Mouse (Mus musculus) frontal cortex, adult 2 months (tissue): ENCODE measurements around the gene Ttc9. TPM values are rescaled to one million over a fixed set of nuclear protein-coding genes. Genes with fewer than 3 reads are reported as not detected.

Experiments used
- DNase-seq, 2 experiments: peaks; one replicate each; pipeline ENCODE4 v3.0.0; 2022; ENCODE audit warnings: low spot score in 1 of 2; ENCODE audit errors: extremely low spot score in 1 of 2
- polyA plus RNA-seq: library from polyadenylated mRNA; depleted of rRNA; stranded (reverse); fragments of >200 nt; gene quantifications from 2 replicates; pipeline ENCODE4 v1.2.3, GENCODE M21; 2012; rRNA removed

Ttc9 gene
- polyA plus RNA-seq, 1 experiment: 20.9 TPM

GRCm38 (mm10) chr12:81712618-81713017, 81.6 kb downstream of the Ttc9 start:
- DNase-seq: no peak

Other genes with a start within 250 kb of the Ttc9 start
- 1.3 and 1.6 TPM in 2 replicates for gene Adam4, start 209.3 kb upstream of the Ttc9 start, polyA plus RNA-seq
- gene Cox16, start 146.1 kb upstream of the Ttc9 start, polyA plus RNA-seq: 63.2 and 66.4 TPM in 2 replicates
- 21.8 and 23.4 TPM in 2 replicates for gene Gm20498, start 98.3 kb upstream of the Ttc9 start, polyA plus RNA-seq
- 27.9 and 28.9 TPM in 2 replicates for gene Synj2bp, start 98.3 kb upstream of the Ttc9 start, polyA plus RNA-seq
- 0.48 and 0.52 TPM in 2 replicates for gene Adam21, start 62.8 kb upstream of the Ttc9 start, polyA plus RNA-seq
- 33.7 and 36.6 TPM in 2 replicates for gene Med6, start 36.2 kb upstream of the Ttc9 start, polyA plus RNA-seq
- 10.7 and 14.2 TPM in 2 replicates for gene Map3k9, start 149.9 kb downstream of the Ttc9 start, polyA plus RNA-seq
- 36.9 and 40.1 TPM in 2 replicates for gene Pcnx, start 228.8 kb downstream of the Ttc9 start, polyA plus RNA-seq